Mouse (Mus musculus) hindlimb bud, embryonic 11.5 days (tissue): ENCODE results near the gene Ankle1.

Source experiments
- DNase-seq: peaks from one replicate; pipeline ENCODE4 v3.0.0-alpha.2; 2012; ENCODE audit warnings: low read depth, low spot score; ENCODE audit errors: extremely low spot score

The Ankle1 gene

DNA sequence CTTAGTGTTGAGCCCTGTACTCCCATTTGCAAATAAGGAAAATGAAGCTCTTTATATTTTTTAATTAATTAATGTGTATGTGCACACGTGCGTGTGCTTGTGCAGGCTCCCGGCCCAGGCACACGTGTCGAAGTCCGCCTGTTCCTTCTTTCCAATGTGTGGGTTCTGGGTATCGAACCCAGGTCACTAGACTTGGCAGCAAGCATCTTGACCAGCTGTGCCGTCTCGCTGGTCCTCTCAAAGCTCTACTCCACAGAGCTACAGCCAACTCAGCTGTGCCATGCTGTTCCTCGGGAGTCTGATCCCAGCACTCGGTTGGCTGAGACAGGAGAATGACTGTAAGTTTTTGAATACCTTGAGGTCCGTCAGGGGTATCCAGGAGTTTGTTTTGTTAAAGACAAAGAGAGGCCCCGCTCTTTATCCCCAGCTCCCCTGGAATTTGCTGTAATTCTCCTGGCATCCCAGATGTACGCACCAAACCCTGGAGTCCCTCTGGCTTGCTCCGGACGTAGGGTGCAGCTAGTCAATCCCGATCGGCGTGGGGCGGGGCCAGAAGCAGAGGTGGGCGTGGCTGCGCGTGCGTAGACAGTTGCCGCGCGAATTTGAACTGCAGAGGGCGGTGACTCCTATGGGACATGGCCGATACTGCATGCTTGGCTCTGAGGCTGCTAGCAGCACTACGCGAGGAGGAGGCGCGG, at the start of gene Ankle1:
Ankle1 (plus strand) TSS at position 610 of the 698 bp plus-strand sequence.
- DNase-seq: peak; percentile 86

DNA sequence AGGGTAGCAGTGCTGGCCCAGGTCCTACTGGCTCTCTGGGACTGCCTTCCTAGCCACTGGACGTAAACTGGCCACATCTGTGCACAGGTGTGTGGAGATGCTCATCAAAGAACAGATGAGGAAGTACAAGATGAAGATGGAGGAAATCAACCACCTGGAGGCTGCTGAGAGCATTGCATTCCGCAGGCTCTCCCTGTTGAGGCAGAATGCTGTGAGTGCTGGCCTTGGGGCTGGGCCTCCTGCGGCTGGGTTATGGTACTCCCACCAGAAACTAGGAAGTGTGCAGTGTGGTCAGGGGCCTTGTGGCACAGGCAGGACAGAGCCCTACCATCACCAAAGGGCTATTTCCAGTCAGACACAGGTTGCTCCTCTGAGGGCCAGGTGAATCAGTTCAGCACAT, 47.8 kb upstream of the Ankle1 start:
- no peak for DNase-seq

DNA sequence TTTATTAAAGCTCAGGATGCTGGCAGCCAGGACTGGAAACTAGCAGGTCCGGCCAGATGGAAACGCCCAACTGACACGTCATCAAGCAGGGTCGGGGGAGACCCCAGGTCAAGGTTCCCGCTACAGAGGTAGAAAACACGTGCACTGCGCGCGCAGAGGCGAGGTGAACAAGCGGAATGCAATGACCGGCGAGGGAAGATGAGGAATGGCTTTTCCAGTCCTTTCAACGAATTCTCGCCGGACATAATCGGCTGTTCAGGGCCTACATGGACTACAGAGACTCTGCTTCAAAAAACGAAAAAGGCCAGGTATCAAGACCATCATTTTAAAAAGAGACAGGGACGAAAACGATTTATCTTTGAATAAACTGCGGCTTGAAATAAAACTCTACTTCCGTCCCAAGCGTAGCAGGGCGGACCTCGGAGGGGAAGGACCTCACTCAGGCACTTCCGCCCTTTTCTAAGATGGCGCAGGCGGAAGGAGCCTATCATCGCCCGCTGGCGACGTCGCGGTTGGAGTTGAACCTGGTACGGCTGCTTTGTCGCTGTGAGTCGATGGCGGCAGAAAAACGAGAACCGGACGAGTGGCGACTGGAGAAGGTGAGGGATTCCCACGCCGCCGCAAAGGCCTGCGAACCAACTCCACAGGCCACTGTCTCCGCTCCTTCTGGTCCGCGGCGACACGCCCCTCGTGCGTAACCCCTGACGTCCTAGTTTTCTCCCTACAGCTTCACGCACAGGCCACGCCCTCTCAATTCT, 38.9 kb upstream of the Ankle1 start, which contains the start of gene Use1:
Use1 (plus strand) TSS at position 78 of the 758 bp plus-strand sequence.
- peak; percentile 86 for DNase-seq

DNA sequence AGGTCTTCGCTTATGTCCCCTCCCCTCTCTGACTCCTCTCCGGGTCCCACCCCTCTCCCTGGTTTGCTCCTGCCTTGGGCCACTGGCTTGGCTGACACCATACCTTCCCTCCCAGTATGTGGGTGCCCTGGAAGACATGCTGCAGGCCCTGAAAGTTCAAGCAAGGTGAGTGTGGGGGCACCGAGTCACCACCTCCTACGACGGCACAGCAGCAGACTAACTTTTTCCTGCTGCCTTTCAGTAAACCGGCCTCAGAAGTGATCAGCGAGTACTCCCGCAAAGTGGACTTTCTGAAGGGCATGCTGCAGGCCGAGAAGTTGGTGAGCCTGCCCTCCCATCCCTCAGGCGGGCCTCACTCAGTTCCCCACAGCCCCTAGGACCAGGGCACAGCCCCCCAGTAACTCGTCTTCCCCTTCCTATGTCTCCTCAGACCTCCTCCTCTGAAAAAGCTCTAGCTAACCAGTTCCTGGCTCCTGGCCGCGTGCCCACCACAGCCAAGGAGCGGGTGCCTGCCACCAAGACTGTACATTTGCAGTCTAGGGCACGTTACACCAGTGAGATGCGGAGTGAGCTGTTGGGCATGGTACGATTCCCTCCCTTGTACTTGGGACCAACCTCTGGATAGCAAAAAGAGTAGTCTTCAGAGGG, 38.2 kb upstream of the Ankle1 start:
- no peak for DNase-seq

DNA sequence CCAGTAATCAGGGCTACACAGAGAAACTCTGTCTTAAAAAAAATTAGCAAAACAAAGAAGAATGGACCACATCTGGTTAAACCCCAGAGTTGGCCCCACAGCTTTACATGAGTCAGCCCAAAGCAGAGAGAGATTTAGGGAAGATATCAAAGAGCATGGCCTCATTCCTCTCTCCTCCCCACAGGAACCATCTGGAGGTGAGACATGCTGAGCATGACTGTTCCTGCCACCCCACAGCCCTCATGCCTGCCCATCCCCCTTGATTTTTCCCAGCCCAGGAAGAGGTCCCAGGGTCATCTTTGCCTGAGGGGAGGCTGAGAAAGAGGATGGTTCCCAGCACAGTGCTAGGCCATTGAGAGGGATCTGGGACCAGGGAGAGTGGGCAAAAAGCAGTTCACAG, 37.4 kb upstream of the Ankle1 start:
- DNase-seq: no peak

DNA sequence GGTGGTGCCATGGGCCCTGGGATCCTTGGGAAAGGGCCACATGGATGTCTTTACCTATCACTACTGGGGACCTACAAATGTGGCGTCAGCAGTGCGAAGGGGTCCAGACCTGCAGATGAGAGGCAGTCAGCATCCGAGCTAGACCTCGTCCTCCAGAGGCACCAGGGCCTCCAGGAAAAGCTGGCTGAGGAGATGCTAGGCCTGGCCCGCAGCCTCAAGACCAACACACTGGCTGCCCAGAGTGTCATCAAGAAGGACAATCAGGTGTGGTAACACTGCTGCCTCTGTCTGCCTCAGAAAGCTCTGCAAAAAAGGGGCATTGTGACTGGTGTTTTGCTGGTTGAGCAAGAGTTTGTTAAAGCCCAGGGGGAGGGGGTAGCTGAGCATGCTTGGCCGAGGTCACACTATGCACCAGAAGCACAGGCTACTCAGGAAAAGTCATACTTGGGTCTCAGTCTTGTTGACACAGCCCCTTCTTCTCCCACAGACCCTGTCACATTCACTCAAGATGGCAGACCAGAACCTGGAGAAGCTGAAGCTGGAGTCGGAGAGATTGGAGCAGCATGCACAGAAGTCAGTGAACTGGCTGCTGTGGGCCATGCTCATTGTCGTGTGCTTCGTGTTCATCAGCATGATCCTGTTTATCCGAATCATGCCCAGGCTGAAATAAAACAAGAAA, 36.6 kb upstream of the Ankle1 start:
- no peak for DNase-seq

DNA sequence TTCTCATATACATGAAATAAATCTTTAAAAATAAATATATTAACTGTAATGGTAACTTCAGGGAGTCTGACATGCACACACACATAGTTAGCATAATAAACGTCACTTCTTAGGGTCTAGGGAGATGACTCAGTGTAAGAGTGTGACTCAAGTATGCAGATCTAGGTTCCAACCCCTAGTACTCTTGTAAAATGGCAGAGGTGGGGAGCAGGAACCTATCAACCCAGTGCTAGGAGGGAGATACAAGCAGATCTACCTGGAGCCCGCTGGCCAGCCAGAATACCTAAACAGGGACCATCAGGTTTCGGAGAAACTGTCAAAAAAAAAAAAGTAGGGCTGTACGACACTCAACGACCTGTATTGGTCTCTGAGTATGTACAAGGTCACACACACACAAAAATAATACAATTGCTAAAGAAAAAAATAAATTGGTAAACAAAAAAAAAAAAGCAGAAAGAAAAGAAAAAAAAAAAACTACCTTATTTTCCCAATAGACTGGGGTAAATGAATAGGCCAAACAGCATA, 35.0 kb upstream of the Ankle1 start:
- no peak for DNase-seq

DNA sequence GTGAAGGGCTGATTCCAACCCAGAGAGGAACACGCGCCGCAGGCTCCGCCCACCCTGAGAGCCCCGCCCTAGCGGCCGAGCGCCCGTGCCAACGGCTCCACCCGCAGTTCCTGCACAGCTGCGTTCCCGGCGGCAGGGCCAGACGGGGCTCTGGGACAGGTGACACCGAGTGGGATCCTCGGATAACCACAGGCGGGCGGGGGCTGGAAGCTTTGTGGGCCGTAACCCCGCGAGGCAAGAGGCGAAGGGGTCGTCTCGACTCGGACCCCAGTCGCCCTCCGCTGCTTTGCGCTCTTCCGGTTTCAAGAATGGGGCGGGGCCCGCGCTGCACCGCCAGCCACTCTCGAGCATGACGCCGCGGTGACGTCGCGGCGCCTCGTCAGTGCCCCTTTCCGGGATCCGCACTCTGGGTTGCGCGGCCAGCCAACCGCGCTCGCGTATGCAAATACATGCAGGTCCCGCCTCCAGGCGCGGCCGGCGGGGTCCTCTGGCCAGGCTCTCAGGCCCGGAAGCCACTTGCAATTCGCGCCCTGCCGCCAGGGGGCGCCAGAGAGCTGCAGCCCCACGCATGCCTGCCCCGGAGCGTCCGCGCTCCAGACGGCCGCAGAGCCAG, 34.5 kb upstream of the Ankle1 start, which contains the start of gene Ocel1:
Ocel1 (plus strand) TSS at position 63 of the 613 bp plus-strand sequence.
- DNase-seq: peak; percentile 96

DNA sequence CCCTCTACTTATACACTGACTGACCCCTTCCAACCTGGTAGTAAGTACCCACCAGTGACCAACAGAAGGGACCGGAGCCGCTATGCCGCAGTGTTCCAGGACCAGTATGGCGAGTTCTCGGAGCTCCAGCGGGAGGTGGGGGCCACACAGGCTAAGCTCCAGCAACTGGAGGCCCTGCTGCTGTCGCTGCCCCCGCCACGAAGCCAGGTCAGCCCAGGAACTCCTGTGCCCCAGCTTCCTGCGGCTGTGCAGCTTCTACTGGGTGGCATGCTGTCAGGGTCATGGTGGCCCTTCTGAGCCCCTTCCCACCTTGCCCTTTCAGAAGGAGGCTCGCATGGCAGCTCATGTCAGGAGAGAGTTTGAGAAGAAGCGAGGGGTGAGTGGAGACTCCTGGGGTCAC, 33.4 kb upstream of the Ankle1 start:
- no peak for DNase-seq

DNA sequence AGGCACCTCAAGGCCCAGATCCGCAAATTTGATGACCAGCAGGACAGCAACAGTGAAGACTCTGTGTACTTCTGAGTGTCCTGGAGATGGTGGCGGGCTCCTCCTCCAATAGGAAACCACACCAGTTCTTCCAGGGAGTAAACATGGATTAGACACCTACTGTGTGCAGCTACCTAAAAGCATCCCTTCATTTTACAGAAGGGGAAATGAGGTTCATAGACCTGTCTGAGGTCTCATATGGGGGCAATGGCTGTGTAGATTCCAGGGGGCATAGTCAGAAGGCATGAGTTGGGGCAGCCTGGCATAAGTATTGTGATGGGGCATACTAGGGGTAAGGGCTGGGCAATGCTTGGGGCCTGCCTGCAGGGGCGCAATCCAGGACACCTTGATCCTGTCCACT, 32.8 kb upstream of the Ankle1 start:
- no peak for DNase-seq

DNA sequence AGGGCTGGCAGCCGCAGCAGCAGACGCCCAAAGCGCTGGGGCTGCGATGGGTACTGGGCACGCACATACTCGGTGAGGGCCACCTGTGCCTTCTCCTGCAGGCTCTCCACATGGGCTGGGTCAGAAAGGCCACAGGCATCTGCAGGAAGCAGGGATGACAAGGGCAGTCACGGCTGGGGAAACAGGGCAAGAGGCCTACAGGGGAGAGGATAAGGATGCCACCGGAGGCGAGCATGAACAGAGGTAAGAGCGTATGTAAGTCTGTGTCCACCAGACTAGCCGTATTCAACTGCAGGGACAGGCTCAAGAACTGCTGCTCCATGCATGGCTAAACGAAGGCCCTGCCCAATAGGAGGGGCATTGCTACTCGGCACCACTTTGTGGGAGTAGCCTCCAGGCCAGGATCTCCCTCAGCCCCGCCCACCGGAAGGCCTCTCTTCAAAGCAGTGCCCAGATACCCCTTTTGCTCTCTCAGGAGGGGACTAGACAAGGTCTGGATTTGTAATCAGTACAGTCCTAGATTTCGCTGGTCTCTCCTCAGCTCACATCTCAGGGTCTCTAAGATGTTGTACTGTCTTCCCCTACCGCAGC, 31.1 kb upstream of the Ankle1 start:
- no peak for DNase-seq

DNA sequence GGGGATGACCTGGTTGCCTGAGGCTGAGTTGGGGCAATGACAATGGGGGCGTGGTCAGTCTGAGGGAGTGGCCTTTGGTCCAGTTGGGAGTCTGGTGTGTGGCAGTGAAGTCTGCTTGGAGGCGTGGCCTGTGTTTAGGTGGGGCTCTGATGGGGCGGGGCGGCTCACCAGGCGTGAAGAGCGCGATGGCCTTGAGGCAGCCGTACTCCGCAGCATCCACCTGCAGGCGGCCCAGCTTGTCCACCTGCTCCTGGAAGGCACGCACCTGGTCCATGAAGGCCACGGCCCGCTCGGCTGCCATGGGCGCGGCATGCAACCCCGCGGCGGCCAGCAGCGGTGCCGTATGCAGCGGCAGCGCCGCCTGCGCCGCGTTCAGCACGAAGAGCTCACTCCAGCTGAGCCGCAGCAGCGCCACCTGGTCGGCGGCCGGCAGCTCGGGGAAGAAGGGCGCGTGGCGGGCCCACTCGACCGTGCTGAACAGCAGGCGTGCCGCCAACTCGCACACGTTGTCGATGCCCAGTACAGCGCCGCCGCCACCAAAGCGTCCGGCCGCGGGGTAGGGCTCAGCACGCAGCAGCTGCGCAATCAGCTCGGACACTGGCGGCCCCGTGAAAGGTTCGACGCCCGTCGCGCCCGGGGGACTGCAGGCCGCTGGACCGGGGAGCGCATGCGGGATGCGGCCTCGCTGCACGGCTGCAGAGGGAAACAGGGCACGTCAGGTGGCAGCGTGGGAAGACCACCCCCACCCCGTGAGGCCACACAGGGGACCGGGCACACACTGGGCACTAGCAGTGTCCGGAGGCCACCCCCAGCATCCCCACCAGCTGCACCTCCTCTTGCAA, 30.0 kb upstream of the Ankle1 start:
- no peak for DNase-seq

DNA sequence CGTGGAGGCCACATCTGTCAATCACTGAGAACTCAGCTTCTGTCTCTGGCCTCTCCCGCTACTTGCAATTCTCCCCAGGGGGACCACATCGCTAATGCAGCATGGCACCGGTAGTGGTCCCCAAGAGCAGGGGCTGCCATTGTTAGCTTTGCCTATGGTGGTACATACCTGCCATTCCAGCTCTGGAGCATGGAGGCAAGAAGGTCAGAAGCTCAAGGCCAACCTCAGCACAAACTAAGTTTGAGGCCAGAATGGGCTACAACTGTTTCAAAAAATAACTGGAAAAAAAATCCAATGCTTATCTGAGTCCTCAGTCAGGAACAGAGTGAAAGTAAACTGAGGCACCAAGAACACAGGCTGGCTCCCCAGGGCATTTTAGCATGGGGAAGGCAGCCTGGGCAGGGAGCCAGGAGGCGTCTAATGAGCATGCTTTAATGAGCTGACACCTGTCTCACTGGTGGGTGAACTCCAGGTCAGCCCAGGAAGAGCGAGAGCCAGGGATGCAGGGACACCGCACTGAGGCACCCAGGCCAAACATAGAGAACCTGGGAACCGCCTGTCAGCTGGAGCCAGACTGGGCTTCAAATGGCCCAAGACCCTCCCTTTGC, 29.3 kb upstream of the Ankle1 start:
- no peak for DNase-seq

DNA sequence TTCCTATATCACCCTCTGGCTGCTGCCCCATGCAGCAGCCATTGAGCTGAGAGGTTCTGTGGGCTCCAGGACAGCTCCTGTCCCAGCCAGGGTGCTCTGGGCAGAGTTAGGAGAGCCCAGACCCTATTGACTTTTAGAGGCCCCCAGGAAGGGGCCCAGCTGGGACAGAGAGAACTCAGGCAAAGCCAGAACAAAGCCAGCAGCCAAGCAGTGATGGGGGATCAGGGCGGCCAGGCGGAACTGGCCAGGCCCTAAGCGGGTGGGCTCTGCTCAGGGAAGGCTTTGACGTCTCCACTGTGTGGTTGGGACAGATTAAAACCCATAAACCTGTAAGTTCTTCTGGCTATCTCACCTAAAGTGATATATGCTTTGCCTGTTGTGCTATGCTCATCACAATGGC, 26.8 kb upstream of the Ankle1 start:
- DNase-seq: no peak

DNA sequence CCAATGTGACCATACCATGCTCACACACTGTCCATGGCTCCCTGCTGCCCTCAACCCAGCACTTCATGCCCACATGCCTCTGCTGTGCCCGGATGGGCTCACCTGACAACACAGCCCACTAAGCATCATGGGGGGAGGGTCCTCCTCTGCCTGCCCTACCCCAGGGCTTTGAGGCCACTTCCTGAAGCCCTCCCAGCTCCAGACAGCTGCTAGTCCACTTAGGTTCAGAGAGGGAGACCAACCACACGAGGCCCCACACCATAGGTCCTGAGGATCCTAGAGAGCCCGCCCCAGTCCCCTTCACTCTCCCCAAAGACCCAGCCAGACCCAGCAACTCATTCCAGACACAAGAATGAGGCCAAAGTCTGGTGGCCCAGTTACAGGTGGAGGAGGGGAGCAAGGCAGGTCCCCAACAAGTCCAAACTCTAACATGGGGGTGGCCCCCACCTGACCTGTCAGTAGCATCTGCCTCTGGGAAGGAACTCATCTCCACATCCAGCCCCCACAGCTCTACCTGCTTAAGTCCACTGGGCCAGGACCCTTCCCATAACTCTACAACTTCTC, 26.2 kb upstream of the Ankle1 start:
- DNase-seq: no peak

DNA sequence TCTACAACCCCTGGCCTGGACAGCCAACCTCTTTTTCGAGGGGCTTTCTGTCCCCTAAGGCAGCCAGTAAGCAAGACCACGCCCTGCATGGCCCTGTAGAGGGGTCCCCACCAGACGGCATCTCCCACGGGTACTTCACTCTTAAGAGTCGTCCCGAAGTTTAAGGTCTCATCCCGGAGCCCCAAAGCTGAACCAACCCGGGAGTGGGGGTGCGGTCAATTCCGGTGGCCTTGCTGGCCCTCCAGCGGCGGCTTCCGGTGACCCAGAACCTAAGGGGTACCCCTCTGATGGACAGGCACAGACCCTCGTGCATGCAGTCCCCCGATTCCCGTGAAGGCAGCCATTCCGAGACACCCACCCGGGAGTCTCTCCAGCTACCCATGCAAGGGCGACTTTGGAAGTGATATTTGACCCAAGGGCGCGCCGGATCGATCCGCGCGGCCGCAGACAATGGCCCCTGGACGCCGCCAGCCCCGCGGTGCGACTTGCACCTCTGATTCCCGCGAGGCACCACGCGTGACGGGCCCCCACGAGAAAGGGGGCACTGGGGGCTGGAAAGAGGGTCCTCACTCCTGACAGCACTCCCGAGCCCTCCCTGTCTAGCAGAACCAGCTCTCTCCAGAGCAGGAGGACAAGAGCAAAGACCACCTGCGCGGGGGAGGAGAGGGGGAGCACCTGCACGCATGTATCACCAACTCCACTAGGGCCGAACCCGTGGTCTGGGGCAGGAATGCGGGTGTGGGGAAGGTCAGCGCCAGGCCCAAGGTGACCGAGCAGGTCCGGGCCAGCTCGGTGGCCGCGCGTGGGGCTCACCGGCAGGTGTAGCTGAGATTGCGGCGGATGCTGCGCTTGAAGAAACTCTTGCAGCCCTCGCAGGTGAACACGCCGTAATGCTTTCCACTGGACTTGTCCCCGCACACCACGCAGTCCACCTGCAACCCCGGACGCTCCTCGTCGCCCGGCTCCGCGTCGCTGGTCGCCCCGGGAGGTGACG, 25.3 kb upstream of the Ankle1 start:
- no peak for DNase-seq

DNA sequence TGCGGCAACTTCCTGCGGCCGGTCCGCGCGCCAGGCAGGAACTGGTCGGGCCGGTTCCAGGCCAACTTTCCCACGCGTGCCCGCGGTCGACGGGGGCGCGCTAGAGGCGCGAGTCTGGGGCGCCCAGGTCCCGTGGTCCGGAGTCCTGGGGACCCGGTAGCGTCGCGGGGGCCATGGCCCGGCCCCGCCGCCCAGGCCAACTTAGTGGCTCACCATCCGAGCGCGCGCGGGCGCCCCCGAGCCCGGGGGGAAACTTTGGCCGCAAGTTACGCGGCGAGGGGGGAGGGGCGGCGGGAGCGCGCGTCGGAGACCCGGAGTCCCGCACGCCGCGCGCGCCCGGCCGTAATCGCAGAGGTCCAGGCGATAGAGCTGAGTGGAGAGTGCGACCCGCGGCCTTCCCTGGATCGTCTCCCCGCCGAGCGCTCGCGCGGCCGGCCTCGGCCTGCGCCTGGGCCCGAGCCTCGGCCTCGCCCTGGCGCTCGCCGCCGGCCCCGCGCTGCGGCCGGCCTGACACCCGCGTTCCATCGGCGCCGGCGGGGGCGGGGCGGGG, 24.3 kb upstream of the Ankle1 start, which contains the start of gene Nr2f6:
Nr2f6 (minus strand) TSS at position 540 of the 550 bp plus-strand sequence.
- no peak for DNase-seq
